Mouse (Mus musculus) cerebellum, adult 2 months (tissue): ENCODE results near the gene Arid1b.

Experiments used
- CTCF ChIP-seq: fragments of 200-500 bp; IDR thresholded peaks from 2 replicates; pipeline ENCODE4 v1.5.1; 2011; ENCODE audit warnings: low read depth, mild to moderate bottlenecking, control low read depth, low read length, moderate library complexity, borderline replicate concordance; ENCODE audit not compliant: insufficient read depth
- POLR2A ChIP-seq: fragments of 200-500 bp; IDR thresholded peaks from 2 replicates; pipeline ENCODE4 v1.6.1; 2011; ENCODE audit warnings: low read length, control low read depth, borderline replicate concordance; ENCODE audit not compliant: insufficient read depth

DNA sequence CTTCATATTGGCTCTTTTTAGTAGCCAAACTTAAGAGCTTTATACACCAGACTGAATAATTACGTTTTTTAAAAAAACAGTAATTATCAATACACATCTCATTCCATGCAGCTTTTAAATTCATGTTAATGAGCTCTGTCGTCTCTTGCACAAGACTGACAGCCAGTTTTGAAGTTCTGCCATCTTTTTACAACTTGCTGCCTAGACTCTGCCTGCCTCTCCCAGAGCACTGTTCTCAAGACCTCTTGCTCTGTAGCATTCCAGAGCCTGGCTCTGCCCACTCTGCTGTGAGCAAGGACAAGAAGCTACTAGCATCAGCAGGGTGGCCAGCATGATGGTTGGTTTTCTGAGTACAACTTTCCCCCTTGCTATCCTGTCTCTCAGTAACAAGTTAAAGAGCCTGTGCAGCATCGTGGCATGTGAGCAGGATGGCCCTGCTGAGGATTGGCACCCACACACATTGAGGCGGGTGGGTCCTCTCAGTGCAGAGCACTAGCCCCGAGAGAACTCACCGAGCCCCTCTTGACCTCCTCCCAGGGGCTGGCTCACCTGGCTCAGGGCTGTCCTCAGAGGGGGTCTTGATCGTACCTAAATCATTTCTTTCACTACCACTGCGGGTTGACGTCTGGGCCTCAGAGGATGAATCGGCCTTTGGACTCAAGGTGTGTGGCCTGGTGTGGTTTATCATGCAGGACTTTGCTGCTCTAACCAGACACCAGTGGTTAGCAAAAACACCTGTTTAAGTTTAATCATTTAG lies 209.4 kb downstream of the Arid1b start:
- TF ChIP-seq CTCF = no peak
- TF ChIP-seq POLR2A = no peak
